Mouse (Mus musculus): ENCODE data around the gene Eif3b.

Gene Eif3b

DNA sequence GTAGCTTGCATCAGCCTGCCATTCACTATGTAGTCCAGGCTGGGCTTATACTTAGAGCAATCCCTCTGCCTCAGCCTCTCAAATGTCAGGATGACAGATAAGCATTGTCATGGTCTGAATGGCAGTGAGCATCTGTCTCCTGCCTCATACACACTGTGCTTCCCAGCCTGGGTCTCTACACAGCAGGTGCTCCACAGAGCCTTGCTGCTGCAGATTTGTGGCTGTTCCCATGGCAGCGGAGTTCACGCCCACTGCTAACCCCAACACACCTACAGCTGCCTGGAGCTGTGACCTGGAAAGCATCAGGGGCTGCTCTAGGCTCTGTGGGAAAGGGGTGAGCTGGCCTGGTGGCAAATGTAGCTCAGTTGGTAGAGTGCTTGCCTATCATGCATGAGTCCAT lies 45.8 kb downstream of the Eif3b start:
- CTCF ChIA-PET = no interaction called here

GRCm38 (mm10) chr5:140472336-140472735 lies 53.2 kb downstream of the Eif3b start:
- CTCF ChIA-PET = no interaction called here

DNA sequence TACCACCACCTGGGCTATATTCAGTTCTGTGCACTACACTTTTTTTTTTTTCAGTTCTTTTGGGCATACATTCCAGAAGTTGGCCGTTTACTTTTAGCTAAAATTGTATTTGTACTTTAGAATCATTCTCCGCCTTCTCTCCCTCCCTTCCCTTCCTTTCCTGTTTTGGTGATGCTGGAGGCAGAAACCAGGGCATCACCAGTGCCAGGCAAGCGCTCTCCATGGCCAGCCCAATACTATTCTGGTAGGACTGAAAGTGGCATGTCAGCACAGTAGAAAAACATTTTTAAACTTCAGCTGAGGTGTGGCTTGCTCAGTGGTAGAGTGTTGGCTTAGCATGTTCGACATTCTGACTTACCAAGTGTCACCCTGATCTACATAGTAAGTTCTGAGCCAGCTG lies 62.3 kb downstream of the Eif3b start:
- CTCF ChIA-PET = no interaction called here

GRCm38 (mm10) chr5:140491142-140491541 lies 72.0 kb downstream of the Eif3b start:
- CTCF ChIA-PET = no interaction called here

DNA sequence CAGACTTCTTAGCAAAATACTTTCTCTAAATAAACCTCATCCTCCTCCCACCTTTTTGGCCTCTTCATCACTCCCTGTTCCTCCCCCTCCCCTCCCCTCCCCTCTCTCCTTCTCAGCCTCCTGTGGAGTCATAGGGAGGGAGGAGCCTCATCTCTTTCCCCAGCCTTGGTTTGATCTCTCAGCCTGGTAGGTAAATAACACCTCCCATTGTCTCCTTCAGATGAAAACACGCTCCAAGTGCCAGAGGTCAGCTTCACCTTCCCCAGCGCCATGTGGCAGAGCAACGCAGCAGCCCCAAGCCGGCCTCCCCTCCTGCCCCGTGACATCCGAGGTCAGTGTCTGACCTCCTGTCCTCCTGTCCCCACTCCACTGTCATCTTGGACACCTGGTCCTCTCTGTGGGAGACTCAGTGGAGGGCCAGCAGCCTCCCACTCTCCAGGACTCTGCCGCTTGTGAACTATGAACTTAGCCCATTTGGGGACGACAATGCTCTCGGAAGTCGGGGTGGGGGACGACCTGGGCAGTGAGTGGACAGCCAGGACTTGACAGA lies 73.6 kb downstream of the Eif3b start:
- CTCF ChIA-PET = interaction anchor here (0.6 kb wide), 1 partner anchor 504 kb away, joined by 3 read pairs; no protein-coding TSS in a partner anchor
